Mouse (Mus musculus) heart, postnatal 0 days (tissue): ENCODE measurements at regions not wholly inside any gene's neighbourhood (a gene's known extent, or its start where the extent isn't known, plus 50 kb on each side); places are given as distances from the start of the nearest gene placed in this dataset.

Experiments used
- CTCF ChIP-seq: IDR thresholded peaks from 2 replicates; pipeline ENCODE4 v1.5.1; 2016; ENCODE audit warnings: antibody characterized with exemption, control low read depth, low read depth
- EP300 ChIP-seq: IDR thresholded peaks from 2 replicates; pipeline ENCODE4 v1.6.1; 2016; ENCODE audit warnings: antibody characterized with exemption, low read depth

- TF ChIP-seq CTCF (no peak), EP300 (no peak)
Observed at GRCm38 (mm10) chr10:67383802-67384567, 98.9 kb upstream of the Nrbf2 start.
